19 mouse cellular contexts compared by ENCODE assay signal in the genomic region with DNA sequence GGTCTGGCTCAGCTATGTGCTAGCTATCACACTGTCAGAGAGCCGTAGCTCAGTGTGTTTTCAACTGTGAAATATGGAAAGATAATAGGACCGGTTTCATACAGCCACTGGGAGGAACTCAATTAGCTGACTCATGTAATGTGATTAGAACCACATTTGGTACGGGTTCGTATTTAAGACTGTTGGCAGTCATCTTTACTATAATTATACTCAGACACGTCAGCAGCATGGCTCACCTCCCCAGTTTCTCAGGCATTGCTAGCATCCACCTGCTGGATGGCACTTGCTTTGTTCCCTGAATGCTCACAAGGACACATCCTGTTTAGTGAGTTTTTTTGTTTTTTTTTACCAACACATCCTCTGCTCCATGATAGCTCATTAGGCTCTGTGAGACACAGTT. TPM values are rescaled to one million over a fixed set of nuclear protein-coding genes. Genes with fewer than 3 reads are reported as not detected.
DNase-seq lines count a peak whose midpoint lies in the region; ATAC-seq and TF ChIP-seq lines count a peak whose summit lies in the region.
"Had no signal": no experiment of that assay in that cellular context is flagged by ENCODE, and none has a peak within 500 bp of the region (broad histone marks: within the 10 kb centered on the region; RNA-seq: fewer than 3 reads in every experiment).

No protein-coding gene starts in this region.

- no peaks in the 10 kb centered on the region for H3K4me1 ChIP-seq in embryonic facial prominence, embryonic 14.5 days (ENCODE audit: control insufficient read depth, insufficient read depth, low read length)
- H3K4me1 ChIP-seq in embryonic facial prominence, embryonic 10.5 days, result no peaks in the 10 kb centered on the region
- H3K4me1 ChIP-seq in midbrain, postnatal 0 days (ENCODE audit: insufficient read depth, low read length), result no peaks in the 10 kb centered on the region
- no peaks in the 10 kb centered on the region for H3K4me1 ChIP-seq in midbrain, embryonic 16.5 days (ENCODE audit: control insufficient read depth, insufficient read depth, low read length)
- H3K4me1 ChIP-seq: forebrain, embryonic 15.5 days had no signal

- TF ChIP-seq CTCF in midbrain, postnatal 0 days (IDR thresholded peaks at IDR 0.05), result no peak

- H3K4me3 ChIP-seq in embryonic facial prominence, embryonic 14.5 days (ENCODE audit: low read depth, low read length), result no peak overlapping the region
- no peak overlapping the region for H3K4me3 ChIP-seq in embryonic facial prominence, embryonic 10.5 days
- H3K4me3 ChIP-seq in midbrain, postnatal 0 days (ENCODE audit: low read depth, low read length), result no peak overlapping the region
- H3K4me3 ChIP-seq in midbrain, embryonic 16.5 days (ENCODE audit: low read depth, low read length), result no peak overlapping the region
- H3K4me3 ChIP-seq: forebrain, embryonic 15.5 days; heart, embryonic 12.5 days had no signal

- no peak overlapping the region for H3K4me2 ChIP-seq in embryonic facial prominence, embryonic 14.5 days (ENCODE audit: low read depth, low read length)
- H3K4me2 ChIP-seq in midbrain, postnatal 0 days (ENCODE audit: low read depth, low read length, poor library complexity, severe bottlenecking), result no peak overlapping the region
- no peak overlapping the region for H3K4me2 ChIP-seq in midbrain, embryonic 16.5 days (ENCODE audit: low read length)
- H3K4me2 ChIP-seq: forebrain, embryonic 15.5 days; heart, embryonic 12.5 days had no signal

- WGBS in embryonic facial prominence, embryonic 14.5 days, result 39% methylated on average over 5 of the region's 5 CpGs
- WGBS in embryonic facial prominence, embryonic 10.5 days, result 76% methylated on average over 5 of the region's 5 CpGs
- WGBS in midbrain, postnatal 0 days, result 55% methylated on average over 5 of the region's 5 CpGs
- 51% methylated on average over 5 of the region's 5 CpGs for WGBS in midbrain, embryonic 16.5 days

- peak; percentile 30; the same call in 1 of the 2 replicates for ATAC-seq in embryonic facial prominence, embryonic 14.5 days (ENCODE audit: low read depth)
- no peak for ATAC-seq in midbrain, postnatal 0 days (ENCODE audit: low FRiP score)
- ATAC-seq in midbrain, embryonic 16.5 days, result no peak
- ATAC-seq in inflammation-experienced regulatory T-cells, adult 6 months, result no peak
- ATAC-seq: forebrain, embryonic 15.5 days had no signal

- no peaks in the 10 kb centered on the region for H3K9me3 ChIP-seq in embryonic facial prominence, embryonic 14.5 days (ENCODE audit: control insufficient read depth, low read length)
- H3K9me3 ChIP-seq in embryonic facial prominence, embryonic 10.5 days, result no peaks in the 10 kb centered on the region
- no peaks in the 10 kb centered on the region for H3K9me3 ChIP-seq in midbrain, postnatal 0 days (ENCODE audit: low read length)
- no peaks in the 10 kb centered on the region for H3K9me3 ChIP-seq in midbrain, embryonic 16.5 days (replicated peaks; ENCODE audit: control insufficient read depth, low read length, poor library complexity, severe bottlenecking)
- H3K9me3 ChIP-seq: forebrain, embryonic 15.5 days; heart, embryonic 12.5 days had no signal

- H3K9ac ChIP-seq in embryonic facial prominence, embryonic 14.5 days (ENCODE audit: low read depth, low read length), result no peak overlapping the region
- H3K9ac ChIP-seq in midbrain, postnatal 0 days (replicated peaks; ENCODE audit: low read length, poor library complexity, severe bottlenecking), result no peak overlapping the region
- H3K9ac ChIP-seq in midbrain, embryonic 16.5 days (ENCODE audit: low read depth, low read length), result no peak overlapping the region
- H3K9ac ChIP-seq: forebrain, embryonic 15.5 days; heart, embryonic 12.5 days had no signal

- no peaks in the 10 kb centered on the region for H3K36me3 ChIP-seq in embryonic facial prominence, embryonic 14.5 days (ENCODE audit: control insufficient read depth, insufficient read depth, low read length)
- H3K36me3 ChIP-seq in embryonic facial prominence, embryonic 10.5 days (replicated peaks), result no peaks in the 10 kb centered on the region
- no peaks in the 10 kb centered on the region for H3K36me3 ChIP-seq in midbrain, postnatal 0 days (ENCODE audit: insufficient read depth, low read length)
- H3K36me3 ChIP-seq in midbrain, embryonic 16.5 days (ENCODE audit: control insufficient read depth, insufficient read depth, low read length), result no peaks in the 10 kb centered on the region
- H3K36me3 ChIP-seq: forebrain, embryonic 15.5 days; heart, embryonic 12.5 days had no signal

- H3K27me3 ChIP-seq in embryonic facial prominence, embryonic 14.5 days (replicated peaks; ENCODE audit: control insufficient read depth, insufficient read depth, low read length), result no peaks in the 10 kb centered on the region
- H3K27me3 ChIP-seq in embryonic facial prominence, embryonic 10.5 days (replicated peaks; ENCODE audit: low read depth, poor library complexity, severe bottlenecking), result no peaks in the 10 kb centered on the region
- no peaks in the 10 kb centered on the region for H3K27me3 ChIP-seq in midbrain, postnatal 0 days (ENCODE audit: insufficient read depth, low read length)
- no peaks in the 10 kb centered on the region for H3K27me3 ChIP-seq in midbrain, embryonic 16.5 days (ENCODE audit: control insufficient read depth, insufficient read depth, low read depth, low read length)
- H3K27me3 ChIP-seq: CH12.LX; forebrain, embryonic 15.5 days; heart, embryonic 12.5 days had no signal

- DNase-seq in embryonic facial prominence, embryonic 14.5 days (ENCODE audit: low spot score), result peak; percentile 54
- no peak for DNase-seq in embryonic facial prominence, embryonic 10.5 days (ENCODE audit: low spot score)
- peak; percentile 41 for DNase-seq in midbrain, postnatal 0 days (ENCODE audit: low spot score)
- peak; percentile 76 for DNase-seq in MN1 (ENCODE audit: low spot score)
- peak; percentile 36 for DNase-seq in retina, postnatal 1 day
- no peak for DNase-seq in urinary bladder, postnatal 25 days (ENCODE audit: low spot score)
- DNase-seq: cerebellum, adult 9-10 months; embryo, embryonic 11 days; heart, postnatal 4 days; kidney, adult 9 months; kidney, postnatal 36 days; lung, adult 2 months; lung, postnatal 36 days; thymus, adult 2 months had no signal

- no peak overlapping the region for H3K27ac ChIP-seq in embryonic facial prominence, embryonic 14.5 days (replicated peaks; ENCODE audit: low read depth, low read length)
- no peak overlapping the region for H3K27ac ChIP-seq in embryonic facial prominence, embryonic 10.5 days (replicated peaks)
- H3K27ac ChIP-seq in midbrain, postnatal 0 days (ENCODE audit: low read depth, low read length), result no peak overlapping the region
- no peak overlapping the region for H3K27ac ChIP-seq in midbrain, embryonic 16.5 days (ENCODE audit: low read length)
- H3K27ac ChIP-seq: forebrain, embryonic 15.5 days had no signal

RNA-seq across cellular contexts. Expression of a gene that starts 52.5 kb away (rescaled TPM):
- polyA plus RNA-seq in embryonic facial prominence, embryonic 14.5 days (2014; fragmentation: Nextera tagmentation; extraction: Ambion mirVana), result 2.4 TPM in 2 replicates
- 0.15 and 0.37 TPM in 2 replicates for polyA plus RNA-seq in embryonic facial prominence, embryonic 10.5 days (2016; fragmentation: Nextera tagmentation; extraction: Ambion mirVana)
- 0.11 and 0.19 TPM in 2 replicates for total RNA-seq in midbrain, postnatal 0 days (2014; rRNA removed)
- polyA plus RNA-seq in midbrain, postnatal 0 days (2015; fragmentation: Nextera tagmentation; extraction: Ambion mirVana), result 0.21 and 0.23 TPM in 2 replicates
- polyA plus RNA-seq in midbrain, embryonic 16.5 days (2015; fragmentation: Nextera tagmentation; extraction: Ambion mirVana), result 0.06 and 0.20 TPM in 2 replicates
- polyA plus RNA-seq in inflammation-experienced regulatory T-cells, adult 6 months (2017; shearing (Covaris generic)), result not detected
- total RNA-seq: CH12.LX had no signal

Comparison
In these comparisons a context has a peak if more than half of its experiments do, and no peak if none do; other contexts are left out.
1. DNase-seq: peak in embryonic facial prominence, embryonic 14.5 days (single experiment), midbrain, postnatal 0 days (single experiment), MN1 (single experiment) and retina, postnatal 1 day (single experiment); none in embryonic facial prominence, embryonic 10.5 days (single experiment) and urinary bladder, postnatal 25 days (single experiment).